Mouse (Mus musculus): Measurements from ENCODE around the gene Tubb4b. TPM values are rescaled to one million over a fixed set of nuclear protein-coding genes. Genes with fewer than 3 reads are reported as not detected.
A peak's percentile ranks its signal among the peaks of the same experiment; 100 is the strongest.

The Tubb4b gene
- total RNA-seq, 1 experiment from 2014 or later, result 222 TPM

- no peak for ATAC-seq (ENCODE audit: extremely low read depth, insufficient number of reproducible peaks, low FRiP score, poor library complexity, severe bottlenecking)
Observed at GRCm38 (mm10) chr2:25252331-25252730, 27.8 kb upstream of the Tubb4b start.

DNA sequence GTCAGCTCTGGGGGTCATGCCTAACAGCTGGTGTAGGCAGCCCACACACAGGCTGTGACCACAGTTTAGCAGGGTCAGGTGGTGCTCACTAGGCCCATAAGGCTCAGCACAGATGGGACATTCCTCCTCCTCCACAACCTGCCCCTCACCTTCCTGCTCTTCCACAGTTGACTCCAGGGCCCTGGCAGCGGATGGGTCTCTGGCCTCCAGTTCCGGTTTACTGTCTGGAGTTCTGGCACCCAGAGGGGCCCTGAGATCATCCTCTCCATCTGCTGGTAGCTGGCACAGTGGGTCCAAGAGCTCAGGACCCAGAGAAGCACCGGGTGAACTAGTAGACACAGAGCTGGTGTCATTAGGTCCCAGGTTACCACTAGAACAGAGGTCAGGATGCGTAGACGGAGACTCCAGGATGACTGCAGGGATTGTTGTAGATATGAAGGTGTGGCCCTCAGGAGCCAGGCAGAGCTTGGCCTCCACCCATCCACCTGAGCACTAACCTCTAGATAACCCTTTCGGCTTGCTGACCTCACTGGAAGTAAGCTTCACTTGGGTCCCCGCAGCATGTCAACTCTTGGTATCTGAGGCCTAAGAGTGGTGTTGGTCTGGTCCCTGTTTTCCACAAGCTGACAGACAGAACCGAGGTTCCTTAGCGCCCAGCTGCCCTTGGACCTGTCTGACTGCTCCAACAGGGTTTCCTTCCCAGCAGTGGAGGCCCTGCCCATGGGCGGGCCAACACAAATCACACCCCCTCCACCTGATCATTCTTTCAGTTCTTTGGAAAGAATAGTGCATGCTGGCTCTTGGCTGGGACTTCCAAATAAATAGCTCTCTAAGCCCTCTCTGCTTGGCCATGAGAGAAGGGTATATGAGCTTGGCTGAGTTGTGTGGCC, 21.9 kb upstream of the Tubb4b start, which contains the start of gene AL732309.1:
Gene AL732309.1, minus strand, starts transcription at position 681 of the 890 bp plus-strand sequence.
- ATAC-seq (ENCODE audit: extremely low read depth, insufficient number of reproducible peaks, low FRiP score, poor library complexity, severe bottlenecking), result no peak

GRCm38 (mm10) chr2:25244144-25244543, 19.6 kb upstream of the Tubb4b start:
- ATAC-seq (ENCODE audit: extremely low read depth, insufficient number of reproducible peaks, low FRiP score, poor library complexity, severe bottlenecking), result no peak

GRCm38 (mm10) chr2:25243342-25243741, 18.8 kb upstream of the Tubb4b start:
- no peak for ATAC-seq (ENCODE audit: extremely low read depth, insufficient number of reproducible peaks, low FRiP score, poor library complexity, severe bottlenecking)

DNA sequence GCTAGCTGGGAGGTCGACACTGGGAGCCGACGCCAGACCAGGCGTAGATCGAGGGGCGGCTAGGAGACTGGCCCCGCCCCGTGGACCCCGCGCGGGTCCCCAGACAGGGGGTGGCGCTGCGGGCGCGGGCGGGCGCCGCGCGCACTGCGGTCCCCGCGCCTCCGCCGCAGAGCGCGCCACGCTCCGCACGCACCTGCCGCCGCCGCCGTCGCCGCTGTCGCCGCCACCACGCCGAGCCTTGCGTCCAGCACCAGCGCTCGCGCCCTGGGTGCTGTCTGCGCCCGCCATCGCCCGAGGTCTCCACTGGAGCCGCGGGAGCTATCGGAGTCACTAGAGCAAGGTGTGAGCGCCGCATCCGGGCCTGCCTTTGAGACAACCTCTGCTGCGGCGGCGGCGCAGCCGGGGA, 17.6 kb upstream of the Tubb4b start, which contains the start of the genes Rnf208 and Cysrt1:
Gene Rnf208, plus strand, starts transcription at position 155 of the 406 bp plus-strand sequence.
Gene Cysrt1, minus strand, starts transcription at position 352 of the 406 bp plus-strand sequence.
- ATAC-seq (ENCODE audit: extremely low read depth, insufficient number of reproducible peaks, low FRiP score, poor library complexity, severe bottlenecking), result no peak

DNA sequence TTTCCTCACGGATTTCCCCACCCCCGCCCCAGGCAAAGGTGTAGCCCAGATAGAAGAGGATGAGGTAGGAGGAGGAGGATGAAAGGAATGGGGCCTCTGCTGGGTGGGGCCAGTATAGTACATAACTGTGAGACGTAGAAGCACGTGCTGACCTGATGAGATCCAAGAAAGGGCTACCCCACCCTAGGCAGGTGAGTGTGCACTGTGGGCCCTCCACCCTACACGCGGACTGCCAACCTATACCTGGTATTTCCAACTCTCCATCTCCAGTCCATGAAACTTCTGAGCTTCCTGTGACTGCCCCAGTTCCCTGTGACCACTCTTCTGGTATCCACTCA, 16.9 kb upstream of the Tubb4b start:
- no peak for ATAC-seq (ENCODE audit: extremely low read depth, insufficient number of reproducible peaks, low FRiP score, poor library complexity, severe bottlenecking)

DNA sequence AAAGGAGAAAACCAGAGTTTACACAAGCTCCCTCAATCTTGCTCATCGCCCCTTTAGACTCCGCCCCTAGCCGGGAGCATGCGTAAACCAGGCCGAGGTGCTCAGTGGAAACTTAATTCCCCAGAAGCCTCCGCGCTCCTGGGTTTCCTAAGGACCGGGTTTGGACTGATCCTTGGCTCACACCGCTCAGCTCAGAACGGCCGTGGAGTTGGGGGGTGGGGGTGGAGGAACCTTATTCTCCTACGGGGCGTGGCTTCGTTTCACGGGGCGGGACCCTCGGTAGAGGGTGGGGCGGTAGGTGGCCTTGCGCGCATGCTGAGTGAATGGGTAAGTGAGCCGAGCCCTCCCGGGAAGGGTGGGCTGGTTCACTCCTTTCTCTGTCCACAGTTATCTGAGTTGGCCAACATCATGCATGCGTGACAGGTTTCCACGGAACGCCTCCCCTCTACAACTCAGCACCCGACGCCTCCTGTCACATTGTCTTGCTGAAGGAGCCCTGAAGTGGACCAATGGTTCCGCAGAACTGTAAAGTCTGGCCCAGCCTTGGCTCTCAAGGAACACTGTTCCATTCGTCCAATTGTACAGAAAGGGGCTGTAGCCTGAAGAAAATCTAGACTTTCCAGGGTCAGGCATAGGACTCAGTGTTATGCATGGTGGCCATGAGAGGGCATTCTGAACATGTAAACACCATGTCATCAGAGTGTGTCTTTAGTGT, 16.4 kb upstream of the Tubb4b start:
- ATAC-seq (ENCODE audit: extremely low read depth, insufficient number of reproducible peaks, low FRiP score, poor library complexity, severe bottlenecking), result 0 out of 2 replicates have a peak, but pooled peaks have one; percentile 15

DNA sequence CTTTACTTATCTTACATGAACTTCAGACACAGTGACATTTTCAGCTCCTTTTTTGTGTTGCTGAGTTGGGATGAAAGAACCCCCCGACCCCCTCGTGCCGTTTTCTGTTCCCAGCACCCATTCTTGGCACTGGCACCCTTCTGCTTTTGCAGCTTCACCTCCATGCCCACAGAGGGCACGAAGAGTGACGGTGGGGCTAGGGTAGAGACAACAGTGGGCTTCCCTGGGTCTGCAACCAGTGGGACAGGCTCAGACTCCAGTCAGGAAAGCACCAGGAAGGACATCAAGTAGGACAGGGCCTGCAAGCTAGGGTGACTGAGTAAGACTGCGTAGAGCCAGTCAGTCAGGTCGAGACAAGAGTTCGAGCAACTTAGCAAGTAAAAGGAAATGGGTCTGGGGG, 15.8 kb upstream of the Tubb4b start:
- ATAC-seq (ENCODE audit: extremely low read depth, insufficient number of reproducible peaks, low FRiP score, poor library complexity, severe bottlenecking), result no peak

DNA sequence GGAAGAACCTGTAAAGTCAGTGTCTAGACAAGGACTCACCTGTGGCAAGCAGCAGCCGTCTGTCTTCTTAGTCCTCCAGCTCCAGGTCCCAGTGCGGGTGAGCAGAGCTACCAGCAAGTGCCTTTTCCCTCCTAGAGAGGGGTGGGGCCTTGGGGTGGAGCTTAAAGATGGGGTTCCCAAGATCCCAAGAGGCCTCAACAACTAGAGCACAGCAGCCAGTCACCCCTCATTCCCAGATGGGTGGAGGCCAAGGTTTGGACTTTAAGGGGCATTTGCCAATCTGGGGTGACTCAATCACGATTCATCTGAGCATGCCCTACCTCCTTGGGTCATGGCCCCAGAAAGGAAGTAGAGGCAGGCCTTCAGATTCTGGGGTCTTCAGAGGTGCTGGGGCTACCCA, 15.3 kb upstream of the Tubb4b start:
- no peak for ATAC-seq (ENCODE audit: extremely low read depth, insufficient number of reproducible peaks, low FRiP score, poor library complexity, severe bottlenecking)

GRCm38 (mm10) chr2:25238106-25238505, 13.6 kb upstream of the Tubb4b start:
- no peak for ATAC-seq (ENCODE audit: extremely low read depth, insufficient number of reproducible peaks, low FRiP score, poor library complexity, severe bottlenecking)

DNA sequence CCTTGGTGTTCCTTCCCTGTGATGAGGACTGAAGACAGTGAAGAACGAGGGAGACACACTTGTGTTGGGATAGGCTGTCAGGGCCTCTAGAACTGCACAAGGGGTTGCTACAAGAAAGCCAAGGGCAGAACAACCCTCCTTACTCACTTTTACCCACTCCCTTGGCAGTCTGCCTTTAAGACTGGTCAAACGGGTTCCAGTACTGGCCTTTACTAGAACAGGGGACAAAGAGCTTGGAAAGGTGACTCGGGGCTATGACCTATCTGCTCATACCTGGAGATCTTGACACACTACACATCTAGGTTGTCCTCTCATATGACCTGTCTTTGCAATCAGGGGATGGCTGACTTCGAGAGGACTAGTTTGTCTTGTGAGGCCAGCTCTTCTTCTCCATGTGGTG, 13.0 kb upstream of the Tubb4b start:
- ATAC-seq (ENCODE audit: extremely low read depth, insufficient number of reproducible peaks, low FRiP score, poor library complexity, severe bottlenecking), result no peak

GRCm38 (mm10) chr2:25236614-25237013, 12.1 kb upstream of the Tubb4b start, which contains the start of gene Rnf224:
TSS of gene Rnf224 (minus strand) at chr2:25236787.
- ATAC-seq (ENCODE audit: extremely low read depth, insufficient number of reproducible peaks, low FRiP score, poor library complexity, severe bottlenecking), result no peak

DNA sequence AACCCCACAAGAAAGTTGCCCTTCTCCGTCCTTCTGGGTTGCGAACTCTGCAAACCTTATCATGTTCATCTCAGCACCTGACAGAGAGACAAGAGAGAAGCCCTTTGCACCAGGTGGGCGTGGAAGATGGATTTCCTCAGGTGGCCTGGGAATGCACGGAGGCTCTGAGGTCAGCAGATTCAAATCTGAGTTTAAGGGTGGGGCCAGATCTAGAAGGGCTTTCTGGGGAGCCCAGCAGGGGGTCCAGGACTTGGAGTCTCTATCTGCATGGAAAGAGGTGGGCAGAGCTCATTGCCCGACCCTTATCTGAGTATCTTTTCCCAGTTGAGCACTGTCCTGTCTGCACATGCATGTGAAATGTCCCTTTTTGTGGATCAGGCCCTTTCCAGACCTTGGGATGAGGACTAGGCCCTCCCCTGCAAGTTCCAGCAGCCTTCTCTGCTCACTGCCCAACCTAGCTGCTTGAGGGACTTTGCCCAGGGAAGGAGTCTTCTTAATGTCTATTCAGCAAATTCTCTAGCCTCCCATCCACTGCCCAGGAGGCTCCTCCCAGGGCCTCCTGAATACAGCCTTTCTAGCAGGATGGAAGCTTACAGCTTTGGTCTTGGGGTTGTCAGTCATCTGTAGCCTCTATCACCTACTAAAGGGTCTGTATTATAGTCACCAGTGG, 10.2 kb upstream of the Tubb4b start:
- ATAC-seq (ENCODE audit: extremely low read depth, insufficient number of reproducible peaks, low FRiP score, poor library complexity, severe bottlenecking), result no peak

GRCm38 (mm10) chr2:25234050-25234449, 9.5 kb upstream of the Tubb4b start, which contains the start of gene Slc34a3:
TSS of gene Slc34a3 (minus strand) at chr2:25234364.
- ATAC-seq (ENCODE audit: extremely low read depth, insufficient number of reproducible peaks, low FRiP score, poor library complexity, severe bottlenecking), result no peak

GRCm38 (mm10) chr2:25233421-25233820, 8.9 kb upstream of the Tubb4b start:
- no peak for ATAC-seq (ENCODE audit: extremely low read depth, insufficient number of reproducible peaks, low FRiP score, poor library complexity, severe bottlenecking)

- no peak for ATAC-seq (ENCODE audit: extremely low read depth, insufficient number of reproducible peaks, low FRiP score, poor library complexity, severe bottlenecking)
Observed at GRCm38 (mm10) chr2:25231038-25231437, 6.5 kb upstream of the Tubb4b start.

DNA sequence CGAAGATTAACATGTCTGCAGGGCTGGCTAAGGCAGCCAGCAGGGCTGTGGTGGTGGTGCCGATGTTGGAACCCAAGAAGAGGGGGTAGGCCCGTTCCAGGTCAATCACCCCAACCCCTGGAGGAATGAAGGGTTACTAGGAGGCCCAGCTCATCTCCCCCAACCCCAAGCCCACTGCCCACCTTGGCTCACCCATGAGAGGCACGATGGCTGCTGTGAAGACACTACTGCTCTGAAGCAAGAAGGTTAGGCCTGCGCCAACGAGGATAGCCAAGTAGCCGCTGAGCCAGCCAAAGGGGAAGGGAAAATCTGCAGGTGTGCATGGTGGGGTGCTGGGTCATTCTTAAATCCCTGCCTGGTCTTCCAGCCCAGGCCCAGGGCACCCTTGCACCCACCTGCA, 6.1 kb upstream of the Tubb4b start:
- ATAC-seq (ENCODE audit: extremely low read depth, insufficient number of reproducible peaks, low FRiP score, poor library complexity, severe bottlenecking), result no peak

DNA sequence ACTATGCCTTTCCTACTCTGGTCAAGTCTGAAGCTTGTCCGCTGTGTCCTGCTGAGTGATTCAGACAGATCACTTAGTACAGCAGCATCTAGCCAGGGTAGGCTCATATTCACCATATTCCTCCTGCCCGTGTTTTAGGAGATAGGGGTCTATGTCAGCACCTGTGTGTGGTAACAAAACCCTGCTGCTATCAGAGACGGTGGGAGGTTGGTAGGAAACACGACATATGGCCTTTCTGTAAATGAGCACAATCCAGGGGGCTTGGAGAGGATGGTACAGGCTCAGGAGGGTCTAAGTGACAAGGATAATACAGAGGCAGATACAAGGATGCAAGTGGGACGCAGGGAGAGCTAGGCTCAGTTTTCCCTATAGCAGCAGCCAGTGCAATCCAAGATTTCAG, 5.1 kb upstream of the Tubb4b start:
- ATAC-seq (ENCODE audit: extremely low read depth, insufficient number of reproducible peaks, low FRiP score, poor library complexity, severe bottlenecking), result no peak

DNA sequence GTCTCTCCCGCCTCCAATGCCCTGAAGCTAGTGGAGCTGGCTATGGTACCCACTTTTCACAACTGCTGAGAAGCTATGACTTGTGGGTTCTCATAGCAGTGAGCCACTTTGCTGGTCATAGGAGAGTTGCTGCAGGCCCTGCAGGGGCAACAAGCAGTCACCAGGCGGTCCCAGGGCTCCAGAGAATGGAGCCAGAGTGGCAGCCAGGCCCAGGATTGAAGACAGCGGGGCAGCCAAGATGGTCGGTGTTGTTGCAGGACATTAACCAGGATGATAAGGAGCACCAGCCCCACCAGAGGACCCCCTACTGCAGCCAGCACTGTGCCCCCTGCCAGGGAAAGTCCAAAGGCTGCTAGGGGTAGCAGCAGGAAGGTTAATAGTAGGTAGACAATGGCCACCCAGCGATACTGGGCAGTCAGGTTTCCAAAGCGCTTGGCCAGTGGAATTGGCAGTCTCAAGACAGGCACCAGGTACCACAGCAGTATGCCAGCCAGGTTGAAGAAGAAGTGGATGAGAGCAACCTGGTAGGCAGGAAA, 4.6 kb upstream of the Tubb4b start:
- no peak for ATAC-seq (ENCODE audit: extremely low read depth, insufficient number of reproducible peaks, low FRiP score, poor library complexity, severe bottlenecking)

Measured in neutrophil, adult 5-6 weeks (primary cell).